Comparison of ENCODE assay signal across 8 mouse cellular contexts in genomic region chr7:82772481-82772880, GRCm38 (mm10).
DNase-seq lines count a peak whose midpoint lies in the region; ATAC-seq and TF ChIP-seq lines count a peak whose summit lies in the region.
"Had no signal": no experiment of that assay in that cellular context is flagged by ENCODE, and none has a peak within 500 bp of the region (broad histone marks: within the 10 kb centered on the region; RNA-seq: fewer than 3 reads in every experiment).

No protein-coding gene starts in this region.

- H3K4me3 ChIP-seq in heart, embryonic 16.5 days (ENCODE audit: low read length) = no peak overlapping the region
- no peak overlapping the region for H3K4me3 ChIP-seq in lung, embryonic 16.5 days (ENCODE audit: low read length)
- H3K4me3 ChIP-seq in hindbrain, postnatal 0 days (ENCODE audit: low read length) = no peak overlapping the region
- H3K4me3 ChIP-seq in midbrain, embryonic 14.5 days (replicated peaks; ENCODE audit: low read depth, low read length) = no peak overlapping the region
- H3K4me3 ChIP-seq: midbrain, embryonic 12.5 days had no signal

- peak; percentile 84 for ATAC-seq in heart, embryonic 16.5 days (replicated peaks; ENCODE audit: extremely low read depth, insufficient read depth, low FRiP score)
- peak; percentile 16; the same call in 1 of the 2 replicates for ATAC-seq in lung, embryonic 16.5 days (ENCODE audit: low read depth)
- ATAC-seq in hindbrain, postnatal 0 days = peak; percentile 39; the same call in 1 of the 2 replicates
- ATAC-seq in midbrain, embryonic 14.5 days (ENCODE audit: low FRiP score, low TSS enrichment) = no peak

- H3K27me3 ChIP-seq in heart, embryonic 16.5 days (ENCODE audit: control insufficient read depth, insufficient read depth, low read length) = no peaks in the 10 kb centered on the region
- no peaks in the 10 kb centered on the region for H3K27me3 ChIP-seq in lung, embryonic 16.5 days (ENCODE audit: control insufficient read depth, insufficient read depth, low read depth, low read length)
- no peaks in the 10 kb centered on the region for H3K27me3 ChIP-seq in hindbrain, postnatal 0 days (ENCODE audit: insufficient read depth, low read length)
- H3K27me3 ChIP-seq in midbrain, embryonic 14.5 days (ENCODE audit: control insufficient read depth, insufficient read depth, low read length) = no peaks in the 10 kb centered on the region
- H3K27me3 ChIP-seq: midbrain, embryonic 12.5 days had no signal

- 45% methylated on average over 14 of the region's 14 CpGs for WGBS in heart, embryonic 16.5 days
- 56% methylated on average over 14 of the region's 14 CpGs for WGBS in lung, embryonic 16.5 days
- WGBS in hindbrain, postnatal 0 days = 42% methylated on average over 14 of the region's 14 CpGs
- WGBS in midbrain, embryonic 14.5 days = 45% methylated on average over 14 of the region's 14 CpGs

- H3K4me2 ChIP-seq in heart, embryonic 16.5 days (ENCODE audit: low read depth, low read length) = no peak overlapping the region
- no peak overlapping the region for H3K4me2 ChIP-seq in lung, embryonic 16.5 days (ENCODE audit: low read depth, low read length)
- no peak overlapping the region for H3K4me2 ChIP-seq in hindbrain, postnatal 0 days (ENCODE audit: low read depth, low read length)
- H3K4me2 ChIP-seq in midbrain, embryonic 14.5 days (ENCODE audit: low read length) = no peak overlapping the region
- H3K4me2 ChIP-seq: midbrain, embryonic 12.5 days had no signal

- DNase-seq in heart, postnatal 36 days = no peak
- no peak for DNase-seq in lung, adult 18-20 months
- peak; percentile 44 for DNase-seq in hindbrain, postnatal 0 days (ENCODE audit: low spot score)
- peak; percentile 52 for DNase-seq in midbrain, embryonic 14.5 days
- DNase-seq in frontal cortex, postnatal 36 days (ENCODE audit: low spot score in 2 of 2) = no peak

- H3K9ac ChIP-seq in heart, embryonic 16.5 days (ENCODE audit: low read length) = no peak overlapping the region; the same call in 1 of the 2 replicates
- H3K9ac ChIP-seq in lung, embryonic 16.5 days (ENCODE audit: low read length) = no peak overlapping the region
- H3K9ac ChIP-seq in hindbrain, postnatal 0 days (replicated peaks; ENCODE audit: low read length) = no peak overlapping the region
- H3K9ac ChIP-seq in midbrain, embryonic 14.5 days (replicated peaks; ENCODE audit: low read length) = no peak overlapping the region; the same call in 1 of the 2 replicates
- H3K9ac ChIP-seq: midbrain, embryonic 12.5 days had no signal

- H3K4me1 ChIP-seq in heart, embryonic 16.5 days (ENCODE audit: control insufficient read depth, insufficient read depth, low read length) = peaks cover 13% of the 10 kb centered on the region
- peaks cover 7% of the 10 kb centered on the region for H3K4me1 ChIP-seq in lung, embryonic 16.5 days (replicated peaks; ENCODE audit: control insufficient read depth, insufficient read depth, low read length)
- peaks cover 6% of the 10 kb centered on the region for H3K4me1 ChIP-seq in hindbrain, postnatal 0 days (ENCODE audit: insufficient read depth, low read length)
- H3K4me1 ChIP-seq in midbrain, embryonic 14.5 days (ENCODE audit: control insufficient read depth, insufficient read depth, low read length) = peaks cover 22% of the 10 kb centered on the region

- peaks cover 3% of the 10 kb centered on the region; the same call in 1 of the 2 replicates for H3K9me3 ChIP-seq in heart, embryonic 16.5 days (replicated peaks; ENCODE audit: control insufficient read depth, low read length)
- no peaks in the 10 kb centered on the region; the same call in 1 of the 2 replicates for H3K9me3 ChIP-seq in lung, embryonic 16.5 days (ENCODE audit: control insufficient read depth, low read length)
- H3K9me3 ChIP-seq in hindbrain, postnatal 0 days (ENCODE audit: low read length) = no peaks in the 10 kb centered on the region
- H3K9me3 ChIP-seq in midbrain, embryonic 14.5 days (ENCODE audit: control insufficient read depth, low read length) = no peaks in the 10 kb centered on the region
- H3K9me3 ChIP-seq: midbrain, embryonic 12.5 days had no signal

- intact Hi-C loops in heart, postnatal 36 days (cut with DNase I) = no loop called here

- no peak for TF ChIP-seq CTCF in hindbrain, postnatal 0 days (IDR thresholded peaks at IDR 0.05; ENCODE audit: low read depth)

- peaks cover 4% of the 10 kb centered on the region; the same call in 1 of the 2 replicates for H3K36me3 ChIP-seq in heart, embryonic 16.5 days (ENCODE audit: control insufficient read depth, insufficient read depth)
- H3K36me3 ChIP-seq in lung, embryonic 16.5 days (ENCODE audit: control insufficient read depth, insufficient read depth, low read length) = no peaks in the 10 kb centered on the region
- no peaks in the 10 kb centered on the region for H3K36me3 ChIP-seq in hindbrain, postnatal 0 days (ENCODE audit: insufficient read depth, low read length)
- H3K36me3 ChIP-seq in midbrain, embryonic 14.5 days (ENCODE audit: control insufficient read depth, insufficient read depth, low read length) = no peaks in the 10 kb centered on the region

- peak overlapping the region; percentile 56 for H3K27ac ChIP-seq in heart, embryonic 16.5 days (ENCODE audit: low read length)
- H3K27ac ChIP-seq in lung, embryonic 16.5 days (ENCODE audit: low read length) = no peak overlapping the region
- H3K27ac ChIP-seq in hindbrain, postnatal 0 days = peak overlapping the region; percentile 11; the same call in 1 of the 2 replicates
- no peak overlapping the region; the same call in 1 of the 2 replicates for H3K27ac ChIP-seq in midbrain, embryonic 14.5 days (replicated peaks; ENCODE audit: low read depth, low read length)
- H3K27ac ChIP-seq: midbrain, embryonic 12.5 days had no signal

Comparison
In these comparisons a context has a peak if more than half of its experiments do, and no peak if none do; other contexts are left out.
1. H3K27ac ChIP-seq: peak in heart, embryonic 16.5 days (single experiment) and hindbrain, postnatal 0 days (single experiment); none in lung, embryonic 16.5 days (single experiment) and midbrain, embryonic 14.5 days (single experiment).
2. DNase-seq: peak in hindbrain, postnatal 0 days (single experiment) and midbrain, embryonic 14.5 days (single experiment); none in heart, postnatal 36 days (0 of 2), lung, adult 18-20 months (0 of 2) and frontal cortex, postnatal 36 days (0 of 2).